Mouse (Mus musculus) liver, adult 2 months (tissue): Measurements from ENCODE around the gene Ahctf1. TPM values are rescaled to one million over a fixed set of nuclear protein-coding genes. Genes with fewer than 3 reads are reported as not detected.

Experiments
- DNase-seq: peaks from one replicate; pipeline ENCODE4 v3.0.0-alpha.2; 2011; ENCODE audit warnings: low read depth, low spot score; ENCODE audit errors: extremely low read depth
- H3K27ac ChIP-seq: fragments of 200-500 bp; replicated peaks from 2 replicates; pipeline ENCODE4 v1.5.1; 2012; ENCODE audit warnings: low read depth, mild to moderate bottlenecking, control low read depth, inconsistent platforms, low read length; ENCODE audit not compliant: insufficient read depth
- H3K27me3 ChIP-seq: fragments of 200-500 bp; 2 replicates; pipeline ENCODE4 v1.6.1; 2012; ENCODE audit warnings: mild to moderate bottlenecking, moderate library complexity, low read length, inconsistent platforms; ENCODE audit not compliant: control insufficient read depth, insufficient read depth
- H3K36me3 ChIP-seq: fragments of 200-500 bp; 2 replicates; pipeline ENCODE4 v1.6.1; 2012; ENCODE audit warnings: low read length, inconsistent platforms; ENCODE audit not compliant: control insufficient read depth, insufficient read depth
- H3K4me1 ChIP-seq: fragments of 200-500 bp; 2 replicates; pipeline ENCODE4 v1.6.1; 2011; ENCODE audit warnings: low read length; ENCODE audit not compliant: control insufficient read depth, insufficient read depth
- H3K4me3 ChIP-seq: fragments of 200-500 bp; 2 replicates; pipeline ENCODE4 v1.5.1; 2011; ENCODE audit warnings: low read depth, mild to moderate bottlenecking, control low read depth, low read length, moderate library complexity; ENCODE audit not compliant: insufficient read depth
- H3K79me2 ChIP-seq: fragments of 200-500 bp; 2 replicates; pipeline ENCODE4 v1.6.1; 2012; ENCODE audit warnings: inconsistent platforms, mild to moderate bottlenecking, low read length, moderate library complexity; ENCODE audit not compliant: control insufficient read depth, insufficient read depth
- H3K9ac ChIP-seq: fragments of 200-500 bp; 2 replicates; pipeline ENCODE4 v1.6.1; 2012; ENCODE audit warnings: low read depth, mild to moderate bottlenecking, control low read depth, inconsistent platforms, low read length
- CTCF ChIP-seq: fragments of 200-500 bp; IDR thresholded peaks from 2 replicates; pipeline ENCODE4 v1.5.1; 2011; ENCODE audit warnings: low read depth, low read length, control low read depth
- POLR2A ChIP-seq: fragments of 200-500 bp; IDR thresholded peaks from 2 replicates; pipeline ENCODE4 v1.6.1; 2011; ENCODE audit warnings: low read length, control low read depth; ENCODE audit not compliant: insufficient read depth; ENCODE audit errors: extremely low read depth
- WGBS: fragments of 180-500 bp; shearing (Covaris S2); methylation state at CpG from one replicate; pipeline ENCODE4 v1.1.7; 2018; 5-methylcytosine and 5-hydroxymethylcytosine counted together
- polyA plus RNA-seq: library from polyadenylated mRNA; depleted of rRNA; stranded (reverse); fragments of >200 nt; gene quantifications from 2 replicates; pipeline ENCODE4 v1.2.3, GENCODE M21; 2012
- total RNA-seq: library from RNA; depleted of rRNA; stranded (reverse); fragments of >200 nt; gene quantifications from 2 replicates; pipeline ENCODE4 v1.2.3, GENCODE M21; 2014

The Ahctf1 gene
- total and polyA plus RNA-seq, 2 experiments: 5.2 to 34.3 TPM

DNA sequence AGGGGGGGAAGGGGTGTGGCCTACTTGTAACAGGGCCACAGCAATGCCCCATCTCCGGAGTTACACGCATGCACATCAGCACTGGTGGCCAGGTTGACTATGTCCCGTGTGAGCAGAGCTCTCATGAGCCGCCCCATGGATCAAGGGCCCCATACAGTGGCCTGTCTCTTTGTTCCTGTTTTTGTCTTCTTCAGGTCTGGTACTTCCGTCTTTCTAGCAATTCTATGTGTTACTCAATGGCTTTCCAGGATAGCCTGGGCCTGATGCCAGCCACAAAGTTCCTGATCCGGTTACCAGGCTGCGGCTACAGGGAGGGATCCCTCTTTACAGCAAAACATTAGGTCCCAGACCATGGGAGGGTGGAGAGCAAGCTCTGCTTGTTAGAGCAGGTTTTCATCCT lies 39.1 kb upstream of the Ahctf1 start:
- peaks cover 2% of the 10 kb centered on the region; the same call in 1 of the 2 replicates for H3K4me1 ChIP-seq
- H3K36me3 ChIP-seq: no peaks in the 10 kb centered on the region
- H3K9ac ChIP-seq: no peak overlapping the region
- H3K79me2 ChIP-seq: no peaks in the 10 kb centered on the region
- H3K27me3 ChIP-seq: no peaks in the 10 kb centered on the region
- 46% methylated on average over 7 of the region's 7 CpGs for WGBS
- H3K4me3 ChIP-seq: no peak overlapping the region
- TF ChIP-seq CTCF: no peak
- TF ChIP-seq POLR2A: no peak
- DNase-seq: peak; percentile 71
- H3K27ac ChIP-seq: no peak overlapping the region

DNA sequence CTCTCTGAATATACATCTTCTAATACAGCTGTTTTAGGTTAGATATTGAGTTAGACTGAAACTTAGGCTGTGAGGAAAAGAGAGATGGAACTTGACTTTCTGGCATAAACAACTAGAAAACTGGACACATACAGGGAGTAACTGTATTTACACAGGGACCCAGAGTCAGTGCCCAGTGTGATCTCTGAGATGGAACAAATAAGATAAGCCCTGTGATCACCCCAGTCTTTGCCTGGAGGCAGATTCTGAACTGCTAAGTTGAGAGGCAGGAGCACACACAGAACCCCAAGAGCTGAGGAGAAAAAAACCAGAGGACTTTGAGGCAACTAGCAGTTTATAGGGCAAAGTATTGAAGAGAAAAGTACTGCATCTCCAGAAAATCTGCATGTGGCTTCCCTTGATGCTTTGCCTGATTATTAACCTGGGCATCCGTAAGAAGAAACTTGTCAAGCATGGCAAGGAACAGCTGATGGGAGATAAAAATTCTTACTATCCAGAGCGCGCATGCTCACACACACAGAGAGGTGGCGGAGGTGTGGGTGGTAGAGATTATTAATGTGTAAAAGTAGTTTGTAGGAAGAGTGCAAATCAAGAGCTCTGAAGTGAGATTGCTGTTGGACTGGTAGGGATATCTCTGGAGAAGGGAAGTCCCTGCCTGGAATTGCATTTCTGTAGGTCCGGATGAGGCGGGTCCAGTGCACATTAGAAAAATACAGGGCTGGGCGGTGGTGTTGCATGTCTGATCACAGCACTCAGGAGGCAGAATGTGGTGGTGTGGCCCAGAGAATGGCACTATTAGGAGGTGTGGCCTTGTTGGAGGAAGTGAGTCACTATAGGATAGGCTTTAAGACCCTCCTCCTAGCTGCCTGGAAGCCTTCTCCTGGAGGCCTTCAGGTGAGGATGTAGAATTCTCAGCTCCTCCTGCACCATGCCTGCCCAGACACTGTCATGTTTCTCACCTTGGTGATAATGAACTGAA lies 33.2 kb upstream of the Ahctf1 start:
- Histone ChIP-seq H3K27me3 (no peaks in the 10 kb centered on the region), H3K79me2 (no peaks in the 10 kb centered on the region), H3K27ac (peak overlapping the region; percentile 6; the same call in 1 of the 2 replicates), H3K9ac (no peak overlapping the region), H3K4me3 (no peak overlapping the region), H3K36me3 (no peaks in the 10 kb centered on the region), H3K4me1 (peaks cover 10% of the 10 kb centered on the region)
- TF ChIP-seq POLR2A: no peak
- peak; percentile 97 for DNase-seq
- WGBS: 52% methylated on average over 7 of the region's 7 CpGs

DNA sequence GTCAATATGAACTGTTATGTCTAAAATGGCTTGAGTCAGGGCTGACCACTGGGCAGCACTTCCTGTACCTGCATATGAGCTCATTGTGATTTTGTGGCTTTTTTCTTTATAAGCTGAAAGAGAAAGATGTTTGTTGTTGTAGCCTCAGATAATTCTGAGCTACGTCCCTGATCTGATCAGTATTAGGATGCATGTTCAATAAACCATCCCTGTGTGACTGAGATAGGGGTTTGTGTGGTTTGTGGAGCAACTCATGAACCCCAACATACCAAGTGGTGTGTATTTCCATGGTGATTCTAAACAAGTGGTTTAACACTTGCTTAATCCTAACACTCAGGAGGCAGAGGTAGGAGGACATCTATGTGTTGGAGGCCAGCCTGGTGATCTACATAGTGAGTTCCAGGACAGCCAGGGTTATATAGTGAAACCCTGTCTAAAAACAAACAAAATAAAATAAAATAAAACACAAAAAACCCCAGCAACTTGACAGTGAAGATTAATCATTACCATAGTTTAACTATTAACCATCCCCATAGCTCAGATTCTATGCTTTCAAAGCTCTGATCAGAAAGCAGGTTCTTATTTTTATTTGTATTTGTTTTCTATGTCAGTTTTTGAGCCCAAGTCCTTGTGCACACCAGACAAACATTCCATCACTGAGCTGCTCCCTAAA lies 32.4 kb upstream of the Ahctf1 start:
- Histone ChIP-seq H3K4me3 (no peak overlapping the region), H3K27ac (peak overlapping the region; percentile 33)

GRCm38 (mm10) chr1:179833596-179833995 lies 30.1 kb upstream of the Ahctf1 start:
- Histone ChIP-seq H3K79me2 (no peaks in the 10 kb centered on the region), H3K36me3 (no peaks in the 10 kb centered on the region), H3K27ac (no peak overlapping the region), H3K4me3 (no peak overlapping the region), H3K4me1 (peaks cover 10% of the 10 kb centered on the region), H3K27me3 (no peaks in the 10 kb centered on the region), H3K9ac (no peak overlapping the region)
- WGBS: 16% methylated on average over 1 of the region's 1 CpGs
- TF ChIP-seq POLR2A: no peak
- TF ChIP-seq CTCF: no peak
- peak; percentile 74 for DNase-seq

More for the DNA sequence above, 32.4 kb upstream of the Ahctf1 start:
- no peak overlapping the region for H3K9ac ChIP-seq
- 19% methylated on average over 1 of the region's 1 CpGs for WGBS
- DNase-seq: peak; percentile 89
- H3K79me2 ChIP-seq: no peaks in the 10 kb centered on the region
- TF ChIP-seq POLR2A (no peak), CTCF (no peak)
- no peaks in the 10 kb centered on the region for H3K27me3 ChIP-seq
- peaks cover 10% of the 10 kb centered on the region for H3K4me1 ChIP-seq
- H3K36me3 ChIP-seq: no peaks in the 10 kb centered on the region

GRCm38 (mm10) chr1:179832710-179833240 lies 29.3 kb upstream of the Ahctf1 start:
- TF ChIP-seq CTCF: no peak
- no peak for TF ChIP-seq POLR2A
- Histone ChIP-seq H3K79me2 (no peaks in the 10 kb centered on the region), H3K27ac (no peak overlapping the region), H3K27me3 (no peaks in the 10 kb centered on the region), H3K9ac (no peak overlapping the region), H3K4me3 (no peak overlapping the region), H3K4me1 (peaks cover 10% of the 10 kb centered on the region), H3K36me3 (no peaks in the 10 kb centered on the region)
- DNase-seq: peak; percentile 28
- 58% methylated on average over 7 of the region's 7 CpGs for WGBS
